ENCODE assay signal across 12 mouse cellular contexts in genomic region chr2:168669762-168670161, GRCm38 (mm10).
DNase-seq lines count a peak whose midpoint lies in the region; ATAC-seq and TF ChIP-seq lines count a peak whose summit lies in the region.
"Had no signal": no experiment of that assay in that cellular context is flagged by ENCODE, and none has a peak within 500 bp of the region (broad histone marks: within the 10 kb centered on the region; RNA-seq: fewer than 3 reads in every experiment).

No protein-coding gene starts in this region.

- no peak overlapping the region for H3K4me3 ChIP-seq in forebrain, embryonic 14.5 days (ENCODE audit: low read depth, low read length)
- no peak overlapping the region for H3K4me3 ChIP-seq in forebrain, embryonic 15.5 days
- peak overlapping the region; percentile 79 for H3K4me3 ChIP-seq in E14TG2a.4 (replicated peaks; ENCODE audit: low read length)
- H3K4me3 ChIP-seq: heart, adult 2 months; hindbrain, embryonic 15.5 days had no signal

- peaks cover 50% of the 10 kb centered on the region for H3K36me3 ChIP-seq in forebrain, embryonic 14.5 days (ENCODE audit: control insufficient read depth, insufficient read depth, low read length)
- peaks cover 45% of the 10 kb centered on the region for H3K36me3 ChIP-seq in forebrain, embryonic 15.5 days
- peaks cover 23% of the 10 kb centered on the region for H3K36me3 ChIP-seq in E14TG2a.4 (ENCODE audit: insufficient read depth, low read length)

- TF ChIP-seq CTCF in E14TG2a.4 (conservative IDR thresholded peaks at IDR 0.05; ENCODE audit: low read length): no peak

- H3K9ac ChIP-seq in forebrain, embryonic 14.5 days (ENCODE audit: low read length): no peak overlapping the region
- H3K9ac ChIP-seq in forebrain, embryonic 15.5 days (replicated peaks): no peak overlapping the region
- H3K9ac ChIP-seq: hindbrain, embryonic 15.5 days had no signal

- H3K9me3 ChIP-seq in forebrain, embryonic 14.5 days (replicated peaks; ENCODE audit: control insufficient read depth, low read length): no peaks in the 10 kb centered on the region
- H3K9me3 ChIP-seq in forebrain, embryonic 15.5 days: no peaks in the 10 kb centered on the region
- no peaks in the 10 kb centered on the region for H3K9me3 ChIP-seq in E14TG2a.4 (ENCODE audit: low read length)
- H3K9me3 ChIP-seq: hindbrain, embryonic 15.5 days had no signal

- ATAC-seq in forebrain, embryonic 14.5 days: no peak
- ATAC-seq in forebrain, embryonic 15.5 days (replicated peaks): no peak
- ATAC-seq: CD4-positive, CD25-positive, alpha-beta regulatory T cell, adult 4 months had no signal

- H3K27ac ChIP-seq in forebrain, embryonic 14.5 days (ENCODE audit: low read depth, low read length): no peak overlapping the region
- no peak overlapping the region for H3K27ac ChIP-seq in forebrain, embryonic 15.5 days (replicated peaks)
- H3K27ac ChIP-seq: heart, adult 2 months; hindbrain, embryonic 15.5 days had no signal

- no peaks in the 10 kb centered on the region for H3K4me1 ChIP-seq in forebrain, embryonic 14.5 days (ENCODE audit: control insufficient read depth, insufficient read depth, low read length)
- H3K4me1 ChIP-seq in forebrain, embryonic 15.5 days: no peaks in the 10 kb centered on the region
- peaks cover 50% of the 10 kb centered on the region for H3K4me1 ChIP-seq in E14TG2a.4 (replicated peaks; ENCODE audit: low read depth, low read length)
- H3K4me1 ChIP-seq: hindbrain, embryonic 15.5 days had no signal

- H3K27me3 ChIP-seq in forebrain, embryonic 14.5 days (replicated peaks; ENCODE audit: control insufficient read depth, insufficient read depth, low read length): no peaks in the 10 kb centered on the region
- H3K27me3 ChIP-seq in forebrain, embryonic 15.5 days: no peaks in the 10 kb centered on the region
- peaks cover 3% of the 10 kb centered on the region; the same call in 1 of the 2 replicates for H3K27me3 ChIP-seq in E14TG2a.4 (ENCODE audit: insufficient read depth, low read length)
- H3K27me3 ChIP-seq: hindbrain, embryonic 15.5 days had no signal

- WGBS in forebrain, embryonic 14.5 days: 75% methylated on average over 13 of the region's 13 CpGs
- 78% methylated on average over 13 of the region's 13 CpGs for WGBS in forebrain, embryonic 15.5 days

- DNase-seq in forebrain, embryonic 14.5 days (ENCODE audit: low spot score): peak; percentile 35
- DNase-seq in layer of hippocampus, adult 9-11 months: peak; percentile 44
- no peak for DNase-seq in layer of hippocampus, postnatal 36 days
- DNase-seq in cerebellum, postnatal 25 days: peak; percentile 41 to 61
- DNase-seq in spleen, postnatal 10 days (ENCODE audit: low spot score in 2 of 2): no peak
- DNase-seq in gastrocnemius, postnatal 4 days (ENCODE audit: low spot score in 2 of 2): no peak
- DNase-seq: heart, adult 2 months had no signal

- H3K4me2 ChIP-seq in forebrain, embryonic 14.5 days (ENCODE audit: low read length): no peak overlapping the region
- H3K4me2 ChIP-seq in forebrain, embryonic 15.5 days (replicated peaks): no peak overlapping the region
- H3K4me2 ChIP-seq: hindbrain, embryonic 15.5 days; midbrain, embryonic 11.5 days had no signal

Comparison
In these comparisons a context has a peak if more than half of its experiments do, and no peak if none do; other contexts are left out.
1. DNase-seq: peak in forebrain, embryonic 14.5 days (single experiment), layer of hippocampus, adult 9-11 months (single experiment) and cerebellum, postnatal 25 days (2 of 2); none in layer of hippocampus, postnatal 36 days (0 of 2), spleen, postnatal 10 days (0 of 2) and gastrocnemius, postnatal 4 days (0 of 2).